Mouse (Mus musculus) limb, embryonic 15.5 days (tissue): ENCODE results near the gene Cdk5r1. TPM values are rescaled to one million over a fixed set of nuclear protein-coding genes. Genes with fewer than 3 reads are reported as not detected.

ENCODE experiments used
- ATAC-seq: fragments of 200-750 bp; cut with Nextera tagmentation; 2 replicates; pipeline ENCODE4 v1.8.0; 2017; ENCODE audit warnings: low read depth, moderate TSS enrichment; ENCODE audit not compliant: insufficient number of reproducible peaks, low FRiP score, low TSS enrichment
- H3K27ac ChIP-seq: fragments of 300-500 bp; sonication (generic); 2 replicates; pipeline ENCODE4 v1.5.1; 2015; ENCODE audit warnings: moderate library complexity, mild to moderate bottlenecking, inconsistent platforms
- H3K27me3 ChIP-seq: fragments of 300-500 bp; sonication (generic); 2 replicates; pipeline ENCODE4 v1.6.1; 2015; ENCODE audit warnings: inconsistent platforms
- H3K36me3 ChIP-seq: fragments of 300-500 bp; sonication (generic); 2 replicates; pipeline ENCODE4 v1.6.1; 2015; ENCODE audit warnings: inconsistent platforms
- H3K4me1 ChIP-seq: fragments of 300-500 bp; sonication (generic); 2 replicates; pipeline ENCODE4 v1.6.1; 2015; ENCODE audit warnings: inconsistent platforms
- H3K4me2 ChIP-seq: fragments of 300-500 bp; sonication (generic); 2 replicates; pipeline ENCODE4 v1.6.1; 2015; ENCODE audit warnings: mild to moderate bottlenecking, inconsistent platforms
- H3K4me3 ChIP-seq: fragments of 300-500 bp; sonication (generic); 2 replicates; pipeline ENCODE4 v1.5.1; 2015; ENCODE audit warnings: mild to moderate bottlenecking, inconsistent platforms
- H3K9ac ChIP-seq: fragments of 300-500 bp; sonication (generic); 2 replicates; pipeline ENCODE4 v1.6.1; 2015; ENCODE audit warnings: inconsistent platforms
- H3K9me3 ChIP-seq: fragments of 300-500 bp; sonication (generic); 2 replicates; pipeline ENCODE4 v1.6.1; 2016; ENCODE audit warnings: inconsistent platforms
- WGBS: fragments of 180-500 bp; shearing (Covaris S2); methylation state at CpG from one replicate; pipeline ENCODE4 v1.1.7; 2015; 5-methylcytosine and 5-hydroxymethylcytosine counted together
- polyA plus RNA-seq: library from polyadenylated mRNA; unstranded; fragments of >200 nt; fragmentation: Nextera tagmentation; extraction: Ambion mirVana; gene quantifications from 2 replicates; pipeline ENCODE4 v1.2.1, GENCODE M21; 2015

Cdk5r1 gene
- polyA plus RNA-seq, 1 experiment from 2014 or later: 2.3 TPM

DNA sequence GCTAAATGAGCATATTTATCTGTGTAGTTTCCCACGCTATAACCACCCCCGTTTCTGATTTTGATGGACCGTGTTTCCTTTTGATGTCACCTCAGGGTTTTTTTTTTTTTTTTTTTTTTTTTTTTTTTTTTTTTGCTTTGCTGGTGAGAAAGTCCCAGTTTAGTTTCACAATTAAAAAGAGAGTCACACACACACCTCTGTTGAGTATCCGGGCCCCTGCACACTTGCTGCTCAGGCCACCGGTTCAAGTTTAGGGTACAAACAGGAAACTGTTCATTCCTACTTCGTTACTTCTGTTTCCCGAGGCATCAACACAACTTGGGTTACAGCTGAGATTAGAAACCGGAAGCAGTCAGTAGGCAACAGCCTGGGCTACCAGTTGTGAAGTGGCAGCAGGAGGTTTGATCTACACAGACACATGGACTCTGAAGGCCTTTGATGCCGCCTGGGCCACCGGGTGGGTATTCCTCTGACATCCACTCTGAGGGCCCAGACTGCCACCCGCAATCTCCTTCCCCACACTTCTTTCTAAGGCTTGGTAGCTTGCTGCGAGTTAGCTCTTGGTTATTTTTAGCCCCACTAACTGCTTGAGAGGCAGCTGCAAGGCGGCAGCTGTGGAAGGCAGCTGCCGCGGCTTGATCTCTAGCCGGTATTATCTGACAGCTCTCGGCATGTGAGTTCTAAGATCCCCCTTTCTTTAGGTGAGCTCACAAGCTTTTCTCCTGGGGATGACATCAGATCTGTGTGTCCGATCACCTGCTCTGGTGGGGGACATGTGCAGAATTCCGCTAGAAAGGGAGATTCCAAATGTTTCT lies 31.7 kb downstream of the Cdk5r1 start:
- Histone ChIP-seq H3K27me3 (no peaks in the 10 kb centered on the region), H3K27ac (no peak overlapping the region), H3K36me3 (no peaks in the 10 kb centered on the region), H3K9me3 (no peaks in the 10 kb centered on the region), H3K9ac (no peak overlapping the region), H3K4me2 (no peak overlapping the region), H3K4me3 (no peak overlapping the region), H3K4me1 (peaks cover 16% of the 10 kb centered on the region)
- ATAC-seq: 0 out of 2 replicates have a peak, but pooled peaks have one; percentile 36
- 29% methylated on average over 19 of the region's 19 CpGs for WGBS

DNA sequence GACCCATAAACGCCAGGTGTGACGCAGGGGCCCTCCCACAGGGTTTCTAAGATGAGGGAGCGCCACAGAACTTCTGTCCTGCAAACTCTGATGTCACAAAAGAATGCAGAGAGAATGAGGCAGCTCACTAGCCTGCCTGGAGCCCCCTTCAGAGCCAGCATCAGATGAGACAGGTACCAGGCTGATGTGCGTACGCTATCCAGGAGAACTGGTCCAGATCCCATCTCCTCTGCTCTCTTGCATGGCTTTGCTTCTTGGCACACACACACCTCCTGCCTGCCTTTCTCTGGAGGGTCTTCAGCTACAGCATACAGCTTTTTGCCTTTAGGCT lies 32.3 kb downstream of the Cdk5r1 start:
- H3K27ac ChIP-seq: no peak overlapping the region
- H3K27me3 ChIP-seq: no peaks in the 10 kb centered on the region
- 53% methylated on average over 5 of the region's 5 CpGs for WGBS
- H3K36me3 ChIP-seq: no peaks in the 10 kb centered on the region
- H3K4me1 ChIP-seq: peaks cover 12% of the 10 kb centered on the region
- H3K9me3 ChIP-seq: no peaks in the 10 kb centered on the region
- no peak for ATAC-seq
- no peak overlapping the region for H3K4me2 ChIP-seq
- no peak overlapping the region for H3K4me3 ChIP-seq
- H3K9ac ChIP-seq: no peak overlapping the region

DNA sequence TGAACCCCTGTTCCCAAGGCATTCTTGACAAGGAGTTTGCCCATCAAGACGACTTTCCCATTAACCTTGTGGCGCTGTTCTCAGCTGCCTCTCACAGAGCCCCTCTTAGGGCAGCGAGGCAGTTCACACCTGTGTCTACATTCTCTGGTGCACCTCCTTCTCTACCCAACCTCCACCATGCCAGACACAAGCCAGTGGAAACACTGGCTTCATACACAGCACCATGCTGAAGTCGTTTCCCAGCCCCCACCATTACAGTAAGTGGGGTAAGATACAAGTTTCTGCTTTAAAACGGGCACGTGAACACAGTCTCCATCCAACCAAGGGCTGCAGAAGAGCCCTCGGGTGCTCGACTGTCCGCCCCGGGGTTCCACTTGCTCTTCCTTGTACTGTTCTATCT lies 33.3 kb downstream of the Cdk5r1 start:
- H3K4me1 ChIP-seq: peaks cover 5% of the 10 kb centered on the region
- no peaks in the 10 kb centered on the region for H3K27me3 ChIP-seq
- 73% methylated on average over 10 of the region's 10 CpGs for WGBS
- no peak overlapping the region for H3K4me2 ChIP-seq
- no peaks in the 10 kb centered on the region for H3K36me3 ChIP-seq
- ATAC-seq: no peak
- H3K9ac ChIP-seq: no peak overlapping the region
- H3K27ac ChIP-seq: no peak overlapping the region
- no peaks in the 10 kb centered on the region for H3K9me3 ChIP-seq
- H3K4me3 ChIP-seq: no peak overlapping the region

DNA sequence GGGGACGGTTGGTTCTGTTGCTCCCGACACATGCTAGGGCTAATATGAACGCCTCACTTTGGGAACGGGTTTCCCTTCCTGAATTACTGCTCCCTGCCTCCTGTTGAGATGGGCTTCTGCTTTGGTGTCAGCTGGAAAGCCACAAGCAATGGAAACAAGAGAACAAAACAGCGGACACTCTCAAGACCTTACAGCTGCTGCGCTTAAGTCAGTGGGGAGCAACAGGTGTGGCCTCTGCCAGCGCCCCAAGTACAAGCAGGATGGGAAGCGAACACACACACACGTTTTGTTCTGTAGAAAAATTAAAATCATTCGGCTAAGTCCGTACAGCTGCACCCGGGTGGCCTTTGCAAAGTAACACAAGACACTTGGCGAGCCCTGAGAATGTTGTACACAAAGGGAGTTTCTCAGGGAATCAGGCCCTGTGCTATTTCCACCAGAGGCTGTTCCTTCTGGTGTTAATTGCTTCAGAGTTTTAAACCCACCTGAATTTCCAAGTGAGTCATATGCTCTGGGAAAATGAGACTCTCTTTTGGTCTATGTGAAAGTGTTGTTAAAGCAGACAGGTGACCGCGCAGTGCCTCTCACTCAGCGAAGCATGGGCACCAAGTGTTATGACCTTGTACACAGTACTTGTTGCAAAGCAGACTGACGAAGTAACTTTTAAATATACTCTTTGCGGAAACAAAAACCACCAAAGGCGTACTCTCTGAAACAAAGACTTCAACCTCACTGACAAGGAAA lies 35.7 kb downstream of the Cdk5r1 start:
- H3K9ac ChIP-seq: no peak overlapping the region
- no peak overlapping the region for H3K27ac ChIP-seq
- WGBS: 61% methylated on average over 19 of the region's 19 CpGs
- H3K27me3 ChIP-seq: no peaks in the 10 kb centered on the region
- ATAC-seq: peak; percentile 20; the same call in 1 of the 2 replicates
- no peaks in the 10 kb centered on the region for H3K36me3 ChIP-seq
- no peak overlapping the region for H3K4me3 ChIP-seq
- H3K4me2 ChIP-seq: no peak overlapping the region
- H3K4me1 ChIP-seq: peaks cover 5% of the 10 kb centered on the region
- H3K9me3 ChIP-seq: no peaks in the 10 kb centered on the region

DNA sequence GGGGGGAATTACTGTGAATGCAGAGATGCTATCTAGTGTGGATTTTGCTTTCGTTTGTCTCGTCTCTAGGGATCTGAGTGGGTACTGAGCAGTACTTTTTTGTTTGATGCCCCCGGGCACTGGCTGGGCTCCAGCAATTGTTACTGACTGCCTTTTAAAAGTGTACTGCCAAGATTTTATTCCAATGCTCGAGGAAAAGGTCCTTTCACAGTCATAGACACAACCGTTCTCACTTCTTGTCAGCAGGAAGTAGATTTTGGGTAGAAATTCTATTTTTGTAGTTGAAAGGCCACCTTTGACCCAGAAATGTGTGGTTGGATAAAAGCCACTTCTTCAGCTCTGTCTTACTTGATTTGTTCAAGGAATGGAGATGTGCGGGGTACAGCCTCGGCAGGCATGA lies 37.0 kb downstream of the Cdk5r1 start:
- Histone ChIP-seq H3K4me1 (peaks cover 12% of the 10 kb centered on the region), H3K4me3 (no peak overlapping the region), H3K4me2 (no peak overlapping the region), H3K9me3 (no peaks in the 10 kb centered on the region), H3K27ac (no peak overlapping the region), H3K36me3 (no peaks in the 10 kb centered on the region), H3K27me3 (no peaks in the 10 kb centered on the region), H3K9ac (no peak overlapping the region)
- no peak for ATAC-seq
- 48% methylated on average over 7 of the region's 7 CpGs for WGBS

DNA sequence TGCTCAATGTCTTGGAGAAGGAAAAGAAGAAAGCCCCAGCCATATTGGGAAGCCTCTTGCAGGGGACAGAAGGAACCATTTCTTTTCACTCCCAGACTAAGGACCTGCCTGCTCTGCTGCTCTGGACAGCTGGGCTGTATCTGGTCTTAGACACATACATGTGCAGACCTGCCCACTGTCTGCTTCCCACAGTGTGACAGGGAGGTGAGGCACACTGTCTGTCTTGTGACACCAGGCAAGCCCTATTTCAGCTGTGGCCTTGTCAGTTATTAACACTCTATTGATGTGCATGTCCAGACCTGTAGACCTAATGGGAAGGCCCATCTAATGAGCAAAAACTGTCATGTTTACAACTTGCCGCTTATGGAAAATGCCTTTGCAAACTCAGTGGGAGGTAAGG lies 38.5 kb downstream of the Cdk5r1 start:
- Histone ChIP-seq H3K27me3 (no peaks in the 10 kb centered on the region), H3K36me3 (no peaks in the 10 kb centered on the region), H3K4me2 (no peak overlapping the region), H3K9ac (no peak overlapping the region), H3K27ac (no peak overlapping the region), H3K4me1 (peaks cover 10% of the 10 kb centered on the region; the same call in 1 of the 2 replicates), H3K4me3 (no peak overlapping the region), H3K9me3 (no peaks in the 10 kb centered on the region)
- 47% methylated on average over 1 of the region's 1 CpGs for WGBS
- ATAC-seq: no peak

DNA sequence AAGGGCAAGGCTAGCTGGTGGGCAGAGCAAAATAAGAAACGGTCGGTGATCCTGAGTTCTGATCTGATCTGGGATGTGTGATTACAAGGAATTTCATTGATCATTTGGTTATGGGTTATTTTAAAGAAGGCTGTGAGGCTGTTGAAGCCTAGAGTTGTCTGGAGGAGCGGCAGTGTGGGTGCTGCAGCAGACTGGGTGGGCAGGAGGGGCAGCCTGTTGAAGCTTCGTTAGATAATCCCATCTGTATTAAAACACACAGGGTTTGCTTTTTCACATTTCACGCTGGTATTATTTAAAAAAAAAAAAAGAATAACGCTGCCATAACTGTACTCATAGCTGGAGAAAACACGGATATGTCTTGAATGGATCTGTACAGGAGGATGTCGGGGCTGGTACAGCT lies 39.1 kb downstream of the Cdk5r1 start:
- Histone ChIP-seq H3K4me3 (no peak overlapping the region), H3K27ac (no peak overlapping the region), H3K4me1 (peaks cover 10% of the 10 kb centered on the region; the same call in 1 of the 2 replicates), H3K27me3 (no peaks in the 10 kb centered on the region), H3K9ac (no peak overlapping the region), H3K9me3 (no peaks in the 10 kb centered on the region), H3K36me3 (no peaks in the 10 kb centered on the region), H3K4me2 (no peak overlapping the region)
- WGBS: 66% methylated on average over 8 of the region's 8 CpGs
- no peak for ATAC-seq

DNA sequence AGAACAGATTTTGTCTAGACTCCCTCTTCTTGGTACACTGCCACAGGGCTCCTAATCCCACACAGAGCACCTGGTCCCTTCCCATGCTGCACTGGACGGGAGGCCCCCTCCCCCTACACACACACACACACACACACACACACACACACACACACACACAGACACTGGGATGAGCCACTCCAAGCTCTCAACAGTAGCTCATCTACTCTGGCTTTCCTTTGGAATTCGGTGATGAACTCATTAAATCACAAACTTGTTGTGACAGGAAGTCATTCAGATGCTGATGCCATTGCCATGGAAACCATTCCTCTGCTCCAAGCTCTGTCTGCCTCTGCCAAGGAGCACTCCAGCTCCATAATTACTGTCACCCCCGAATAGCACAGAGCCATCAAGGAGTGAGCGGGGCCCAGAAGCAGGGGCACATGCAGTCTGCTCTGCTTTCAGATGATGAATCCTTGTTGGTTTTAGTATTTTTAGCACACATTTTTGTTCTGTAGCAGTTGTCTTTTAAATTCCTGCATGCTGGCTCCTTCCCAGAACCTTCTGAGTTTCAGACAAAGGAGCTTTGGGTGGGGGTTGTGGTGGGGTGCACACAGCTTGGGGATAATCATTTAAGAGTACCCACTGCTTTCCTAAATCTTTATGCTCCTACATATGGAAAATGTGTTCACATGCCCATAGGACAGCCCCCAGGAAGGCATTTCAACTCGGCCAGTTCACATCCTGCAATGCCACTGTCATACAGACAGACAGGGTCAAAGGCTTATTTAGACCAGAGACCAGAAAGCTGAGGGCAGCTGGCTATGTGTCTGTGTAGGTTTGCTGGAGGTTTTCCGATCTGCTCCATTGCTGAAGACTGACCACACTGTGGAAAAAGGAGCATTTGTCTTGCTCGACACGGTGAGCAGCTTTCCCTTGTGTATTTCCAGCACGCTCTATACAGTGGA lies 41.9 kb downstream of the Cdk5r1 start:
- ATAC-seq: no peak
- Histone ChIP-seq H3K9me3 (no peaks in the 10 kb centered on the region), H3K27ac (no peak overlapping the region), H3K9ac (no peak overlapping the region), H3K27me3 (no peaks in the 10 kb centered on the region), H3K36me3 (no peaks in the 10 kb centered on the region), H3K4me1 (peaks cover 10% of the 10 kb centered on the region; the same call in 1 of the 2 replicates), H3K4me2 (no peak overlapping the region), H3K4me3 (no peak overlapping the region)
- 40% methylated on average over 9 of the region's 9 CpGs for WGBS

DNA sequence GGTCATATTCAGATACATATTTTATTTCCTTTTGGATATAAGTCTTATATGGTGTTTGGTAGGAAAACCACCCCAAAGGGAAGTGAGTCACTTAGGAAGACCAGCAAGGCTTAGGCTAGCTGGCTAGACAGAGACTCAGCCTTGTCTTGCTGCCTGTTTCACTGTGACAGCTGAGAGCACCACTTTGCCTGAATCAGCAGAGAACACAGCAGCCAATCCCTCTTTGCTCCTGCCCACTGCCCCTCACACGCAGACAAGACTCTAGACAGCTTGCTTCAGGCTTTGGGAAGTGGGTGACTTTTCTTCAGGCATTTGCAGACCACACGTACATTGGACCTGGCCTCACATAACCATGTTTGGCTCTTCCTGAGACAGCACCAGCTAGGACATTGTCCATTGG lies 44.3 kb downstream of the Cdk5r1 start:
- peaks cover 10% of the 10 kb centered on the region; the same call in 1 of the 2 replicates for H3K4me1 ChIP-seq
- no peak for ATAC-seq
- H3K27ac ChIP-seq: no peak overlapping the region
- no peaks in the 10 kb centered on the region for H3K27me3 ChIP-seq
- no peaks in the 10 kb centered on the region for H3K9me3 ChIP-seq
- no peaks in the 10 kb centered on the region for H3K36me3 ChIP-seq
- no peak overlapping the region for H3K9ac ChIP-seq
- WGBS: 67% methylated on average over 2 of the region's 2 CpGs
- H3K4me2 ChIP-seq: no peak overlapping the region
- H3K4me3 ChIP-seq: no peak overlapping the region

DNA sequence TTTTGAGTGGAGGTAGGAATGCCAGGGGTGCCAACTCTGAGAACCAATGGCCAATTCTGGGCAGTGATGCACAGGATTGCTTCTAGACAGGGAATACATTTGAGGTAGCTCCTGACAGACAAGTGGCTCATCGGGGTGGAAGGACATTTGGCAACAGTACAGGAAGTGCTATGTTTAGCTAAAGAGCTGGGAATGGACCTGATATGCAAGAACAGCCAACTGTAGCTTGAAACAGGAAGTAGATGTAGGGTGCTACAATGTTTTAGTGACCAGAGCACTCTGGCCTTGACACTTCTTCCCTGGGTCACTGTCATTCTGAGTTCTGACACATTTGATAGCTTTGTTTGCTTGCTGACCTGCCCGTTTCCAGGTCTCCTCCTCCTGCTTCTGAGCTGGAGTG lies 46.0 kb downstream of the Cdk5r1 start:
- no peak overlapping the region for H3K4me3 ChIP-seq
- no peaks in the 10 kb centered on the region for H3K27me3 ChIP-seq
- 62% methylated on average over 2 of the region's 2 CpGs for WGBS
- no peak overlapping the region for H3K27ac ChIP-seq
- H3K4me1 ChIP-seq: peaks cover 10% of the 10 kb centered on the region; the same call in 1 of the 2 replicates
- no peak for ATAC-seq
- no peak overlapping the region for H3K4me2 ChIP-seq
- no peaks in the 10 kb centered on the region for H3K9me3 ChIP-seq
- no peak overlapping the region for H3K9ac ChIP-seq
- no peaks in the 10 kb centered on the region for H3K36me3 ChIP-seq

DNA sequence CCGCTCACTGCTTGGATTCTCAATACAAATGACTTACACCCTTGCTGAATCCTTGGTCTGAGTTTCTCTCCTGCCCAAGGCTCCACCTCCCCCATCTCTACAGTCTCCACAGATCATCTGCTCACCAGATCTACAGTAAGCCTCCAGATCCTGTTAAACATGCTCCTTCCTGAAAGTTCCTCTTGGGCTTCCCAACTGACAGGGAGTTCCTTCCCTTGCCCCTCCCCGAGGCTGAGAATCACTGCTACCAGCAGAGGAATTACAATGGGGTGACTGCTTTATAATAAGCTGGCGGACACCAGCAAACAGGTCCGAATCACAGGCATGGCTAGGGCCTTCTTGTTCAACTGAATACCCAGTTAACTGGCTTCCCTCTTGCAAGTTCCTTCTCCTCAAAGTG lies 46.6 kb downstream of the Cdk5r1 start:
- Histone ChIP-seq H3K4me1 (peaks cover 7% of the 10 kb centered on the region; the same call in 1 of the 2 replicates), H3K36me3 (no peaks in the 10 kb centered on the region), H3K4me2 (no peak overlapping the region), H3K4me3 (no peak overlapping the region), H3K9ac (no peak overlapping the region), H3K27me3 (no peaks in the 10 kb centered on the region), H3K27ac (no peak overlapping the region), H3K9me3 (no peaks in the 10 kb centered on the region)
- no peak for ATAC-seq
- 68% methylated on average over 4 of the region's 4 CpGs for WGBS
